Mouse (Mus musculus) cerebellum, adult (tissue): ENCODE results near the gene Dusp16.

Source experiments
- ATAC-seq: cut with Nextera tagmentation; 2 replicates; pipeline ENCODE4 v1.9.2; 2017; ENCODE audit warnings: mild to moderate bottlenecking, moderate library complexity, mixed read lengths; ENCODE audit not compliant: insufficient number of reproducible peaks, low FRiP score, low TSS enrichment

The Dusp16 gene

GRCm38 (mm10) chr6:134792141-134793045 lies at the start of gene Dusp16:
TSS of gene Dusp16 (minus strand) at chr6:134792625.
- ATAC-seq = peak; percentile 67

GRCm38 (mm10) chr6:134840346-134840745 lies 47.9 kb upstream of the Dusp16 start:
- no peak for ATAC-seq

DNA sequence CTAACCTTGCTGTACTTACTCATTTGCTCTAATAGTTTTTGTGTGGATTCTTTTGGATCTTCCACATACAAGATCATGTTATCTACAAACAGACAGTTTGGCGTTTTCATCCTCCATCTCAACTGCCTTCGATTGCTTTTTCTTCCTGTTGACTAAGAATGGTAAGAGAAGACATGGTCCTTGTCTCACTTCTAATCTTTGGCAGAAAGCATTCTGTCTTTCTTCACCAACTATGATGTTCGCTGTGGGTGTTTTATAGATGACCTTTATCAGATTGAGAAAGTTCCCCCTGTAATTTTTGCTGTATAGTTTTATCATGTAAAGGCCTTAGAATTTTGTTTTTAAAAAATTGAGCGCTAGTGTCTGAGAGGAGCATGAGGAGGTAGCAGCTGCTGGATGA lies 45.7 kb upstream of the Dusp16 start:
- ATAC-seq = no peak

DNA sequence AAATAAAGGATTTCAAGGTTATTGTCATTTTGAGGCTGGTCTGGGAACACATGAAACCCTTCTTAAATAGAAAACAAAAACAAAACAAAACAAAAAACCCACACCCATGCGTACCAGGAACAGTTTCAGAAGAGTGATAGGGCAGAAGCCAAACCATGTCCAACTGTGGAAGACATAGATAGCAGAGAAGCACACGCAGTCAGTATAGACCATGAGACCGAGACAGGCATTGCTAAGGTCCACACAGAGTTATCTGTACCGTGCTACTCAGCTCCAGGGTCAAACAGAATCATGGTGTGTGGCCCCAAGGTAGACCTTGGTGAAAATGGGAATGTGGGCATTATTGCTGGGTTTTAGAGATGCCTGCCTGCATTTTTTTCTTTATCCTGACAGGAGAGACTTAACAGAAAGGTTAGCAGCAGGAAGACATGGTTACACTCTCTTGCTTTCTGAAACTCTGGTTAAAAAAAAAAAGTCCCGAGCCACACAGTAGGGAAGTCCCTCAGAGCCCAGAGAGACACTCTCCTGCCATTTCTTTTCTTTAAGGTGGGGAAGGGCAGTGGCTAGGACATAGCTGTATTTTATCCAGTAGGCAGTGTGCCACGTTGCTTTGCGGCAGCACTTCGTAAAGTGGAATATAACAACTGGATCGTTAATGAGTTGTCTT lies 42.3 kb upstream of the Dusp16 start:
- no peak for ATAC-seq

DNA sequence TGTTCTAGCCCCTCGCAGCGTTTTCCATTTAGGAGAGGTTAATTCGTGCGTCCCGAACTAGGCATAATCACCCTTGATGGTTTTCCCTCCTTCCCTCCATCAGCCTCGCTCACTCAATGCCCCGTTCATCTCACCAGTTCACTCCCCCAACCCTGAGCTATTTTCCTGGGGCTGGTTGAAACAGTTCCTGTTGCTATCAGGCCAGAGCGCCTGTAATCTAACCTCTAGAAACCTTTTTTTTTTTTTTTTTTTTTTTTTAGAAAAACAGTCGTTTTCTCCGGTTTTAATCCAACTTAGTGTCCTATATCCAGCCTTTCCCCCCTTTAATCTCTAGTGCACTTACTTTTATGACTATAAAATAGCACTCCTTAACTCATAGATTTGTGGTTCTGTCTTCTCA lies 38.4 kb upstream of the Dusp16 start:
- no peak for ATAC-seq

DNA sequence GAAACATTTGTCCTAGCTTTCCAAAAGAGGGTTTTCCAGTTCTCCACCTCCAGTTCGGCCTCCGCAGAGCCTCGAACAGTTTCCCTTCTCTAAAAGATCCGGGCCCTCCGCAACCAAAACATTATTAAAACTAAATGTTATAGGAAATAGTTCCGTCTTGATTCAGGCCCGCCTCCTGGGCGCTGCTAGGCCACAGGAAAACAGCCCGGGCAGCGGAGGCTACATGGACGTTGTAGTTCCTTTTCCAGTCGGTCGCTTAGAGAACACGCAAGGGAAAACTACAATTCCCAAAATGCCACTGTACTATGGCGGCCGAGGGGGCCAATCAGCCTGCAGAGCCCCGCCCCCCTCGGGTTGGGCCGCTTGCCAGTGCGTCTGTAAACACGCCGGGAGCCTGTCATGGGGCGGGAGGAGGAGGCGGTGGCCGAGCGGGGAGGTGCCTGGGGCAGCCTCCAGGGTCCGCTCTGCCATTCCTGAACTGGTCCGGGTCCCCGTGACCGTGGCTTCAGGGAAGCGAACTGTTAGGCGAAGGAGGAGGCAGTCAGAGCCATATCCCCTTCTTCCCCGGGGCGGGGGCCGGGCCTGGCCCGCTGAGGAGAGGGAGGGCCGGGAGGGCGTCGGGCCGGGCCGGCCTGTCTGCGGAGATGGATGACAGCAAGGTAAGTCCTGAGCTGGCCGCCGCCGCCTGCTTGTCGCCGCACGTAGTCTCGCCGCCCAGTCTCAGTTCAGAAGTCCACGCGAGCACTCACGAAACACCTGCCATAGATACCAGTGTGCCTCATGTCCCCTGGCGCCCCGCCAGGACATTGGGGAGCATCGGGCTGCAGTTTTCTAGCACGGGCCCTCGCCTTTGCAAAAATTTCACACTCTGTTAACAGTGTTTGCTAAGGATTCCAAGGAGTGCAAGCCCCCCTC lies 37.6 kb upstream of the Dusp16 start, which contains the start of gene Crebl2:
TSS of gene Crebl2 (plus strand) at position 369 of the 915 bp plus-strand sequence.
- ATAC-seq = peak; percentile 94

DNA sequence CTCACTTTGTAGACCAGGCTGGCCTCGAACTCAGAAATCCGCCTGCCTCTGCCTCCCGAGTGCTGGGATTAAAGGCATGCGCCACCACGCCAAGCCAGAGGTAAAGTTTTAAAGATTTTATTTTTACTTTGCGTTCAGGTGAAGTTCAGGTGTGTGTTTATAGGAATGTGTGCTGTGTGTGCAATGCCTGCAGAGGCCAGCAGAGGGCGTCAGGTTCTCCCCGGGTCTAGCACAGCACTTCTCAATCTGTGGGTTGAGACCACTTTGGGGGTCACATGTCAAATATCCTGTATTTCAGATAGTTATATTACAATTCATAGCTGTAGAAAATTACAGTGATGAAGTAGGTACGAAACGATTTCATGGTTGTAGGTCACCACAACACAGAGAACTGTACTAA lies 30.4 kb upstream of the Dusp16 start:
- ATAC-seq = no peak

DNA sequence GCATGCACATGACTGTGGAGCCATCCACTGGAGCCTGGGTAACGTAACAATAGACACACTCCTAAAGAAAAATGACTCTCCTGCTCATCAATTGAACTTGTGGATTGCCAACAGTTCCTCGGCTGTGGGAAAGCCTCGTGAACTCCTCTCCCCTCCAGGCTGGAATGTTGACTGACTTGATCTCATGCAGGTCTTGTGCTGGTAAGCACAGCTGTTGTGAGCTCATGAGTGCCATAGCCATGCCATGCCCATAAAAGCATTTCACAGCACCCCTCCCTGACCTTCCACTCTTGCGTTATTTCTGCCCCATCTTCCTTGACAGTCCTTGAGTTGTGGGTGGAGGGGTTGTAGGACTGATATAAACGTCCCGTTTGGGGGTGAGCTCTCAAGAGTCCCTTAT lies 28.0 kb upstream of the Dusp16 start:
- ATAC-seq = no peak

DNA sequence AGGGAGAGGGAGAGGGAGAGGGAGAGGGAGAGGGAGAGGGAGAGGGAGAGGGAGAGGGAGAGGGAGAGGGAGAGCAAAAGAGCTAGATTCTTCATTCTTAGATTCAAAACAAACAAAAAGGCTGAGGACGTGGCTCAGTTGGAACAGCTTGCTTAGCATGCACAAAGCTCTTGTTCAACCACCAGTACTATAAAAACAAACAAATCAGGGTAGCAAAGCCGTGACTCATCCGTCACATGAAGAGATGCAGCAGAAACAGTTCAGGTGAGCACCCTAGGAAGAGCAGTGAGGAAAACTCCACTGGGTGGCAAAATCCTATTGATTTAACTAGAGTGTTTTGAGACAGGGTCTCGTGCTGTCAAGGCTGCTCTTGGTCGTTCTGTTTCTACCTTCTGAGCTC lies 27.3 kb upstream of the Dusp16 start:
- ATAC-seq = no peak

GRCm38 (mm10) chr6:134817051-134817928 lies 24.9 kb upstream of the Dusp16 start:
- ATAC-seq = no peak

GRCm38 (mm10) chr6:134813066-134813465 lies 20.6 kb upstream of the Dusp16 start:
- ATAC-seq = no peak

GRCm38 (mm10) chr6:134807794-134808193 lies 15.4 kb upstream of the Dusp16 start:
- ATAC-seq = no peak

DNA sequence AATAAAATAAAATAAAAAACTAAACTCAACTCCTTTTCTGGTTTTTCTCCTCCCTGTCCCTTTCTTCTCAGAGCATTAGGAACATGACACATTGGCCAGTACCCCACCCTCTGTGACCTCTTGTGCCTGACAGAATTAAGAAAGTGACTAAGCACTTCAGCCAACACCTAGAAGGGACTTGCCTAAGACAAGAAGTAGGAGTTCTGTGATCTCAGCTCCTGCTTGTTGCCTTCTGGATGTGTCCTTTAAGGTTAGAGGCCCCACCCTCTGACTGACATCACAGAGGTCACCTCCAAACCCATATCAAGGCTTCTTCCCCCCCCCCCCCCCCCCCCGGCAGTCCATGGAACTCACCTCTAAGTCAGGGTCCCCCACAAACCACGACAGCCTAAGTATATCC lies 14.7 kb upstream of the Dusp16 start:
- ATAC-seq = no peak

DNA sequence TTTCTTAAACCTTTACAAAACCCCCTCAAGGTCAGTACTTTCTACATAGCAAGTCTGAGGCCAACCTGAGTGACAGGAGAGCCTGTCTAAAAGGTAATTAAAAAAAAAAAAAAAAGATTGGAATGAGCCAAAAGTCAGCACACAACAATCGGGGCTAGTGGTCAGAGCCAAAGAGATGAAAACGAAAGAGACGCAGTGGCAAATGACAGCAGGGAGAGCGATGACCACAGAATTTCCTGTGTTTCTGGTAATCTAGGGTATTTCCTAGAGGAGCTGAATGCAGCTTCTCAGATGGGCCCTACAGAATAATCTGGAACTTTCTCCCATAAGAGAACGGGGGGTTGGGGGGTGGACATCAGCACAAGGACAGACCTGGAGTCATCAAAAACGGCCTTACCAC lies 13.7 kb upstream of the Dusp16 start:
- no peak for ATAC-seq

GRCm38 (mm10) chr6:134804736-134805277 lies 12.4 kb upstream of the Dusp16 start:
- no peak for ATAC-seq

DNA sequence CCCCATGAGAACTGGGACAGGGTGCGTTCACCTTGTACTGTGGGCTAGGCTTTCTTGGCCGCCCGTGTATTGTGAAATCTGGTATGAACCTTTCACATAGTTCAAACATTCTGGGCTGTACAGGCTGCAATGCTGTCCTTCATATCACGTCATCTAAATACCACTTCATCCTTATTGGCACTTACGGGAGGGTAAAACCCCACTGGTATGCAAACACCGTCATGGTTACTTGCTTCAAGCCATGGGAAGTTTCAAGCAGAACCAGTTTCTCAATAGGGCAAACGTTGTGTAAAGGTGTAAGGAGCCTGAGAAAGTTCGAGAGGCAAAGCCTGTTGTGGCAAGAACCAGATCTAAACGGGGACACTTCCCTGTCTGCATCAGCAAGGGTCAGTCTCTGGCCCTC lies 10.2 kb upstream of the Dusp16 start:
- no peak for ATAC-seq

- no peak for ATAC-seq
Observed at GRCm38 (mm10) chr6:134801483-134801882, 9.1 kb upstream of the Dusp16 start.

DNA sequence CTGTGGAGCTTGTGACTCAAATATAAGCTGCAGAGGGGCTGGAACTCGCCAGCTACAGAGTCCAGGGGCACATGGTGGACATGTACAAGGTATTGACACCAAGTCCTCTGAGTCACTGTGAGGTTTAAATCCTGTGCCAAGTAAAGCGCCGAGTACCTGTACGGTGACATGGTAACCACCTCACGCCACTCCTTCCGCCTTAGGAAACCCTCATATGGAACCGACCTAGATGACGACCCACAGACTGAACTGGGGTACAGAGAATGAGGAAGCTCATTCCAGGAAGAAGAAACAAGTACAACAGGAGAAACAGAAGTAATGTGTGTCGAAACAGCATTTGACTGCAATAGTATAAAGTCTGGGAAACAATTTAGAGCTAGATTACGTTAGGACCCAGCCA lies 3.9 kb upstream of the Dusp16 start:
- ATAC-seq = no peak

DNA sequence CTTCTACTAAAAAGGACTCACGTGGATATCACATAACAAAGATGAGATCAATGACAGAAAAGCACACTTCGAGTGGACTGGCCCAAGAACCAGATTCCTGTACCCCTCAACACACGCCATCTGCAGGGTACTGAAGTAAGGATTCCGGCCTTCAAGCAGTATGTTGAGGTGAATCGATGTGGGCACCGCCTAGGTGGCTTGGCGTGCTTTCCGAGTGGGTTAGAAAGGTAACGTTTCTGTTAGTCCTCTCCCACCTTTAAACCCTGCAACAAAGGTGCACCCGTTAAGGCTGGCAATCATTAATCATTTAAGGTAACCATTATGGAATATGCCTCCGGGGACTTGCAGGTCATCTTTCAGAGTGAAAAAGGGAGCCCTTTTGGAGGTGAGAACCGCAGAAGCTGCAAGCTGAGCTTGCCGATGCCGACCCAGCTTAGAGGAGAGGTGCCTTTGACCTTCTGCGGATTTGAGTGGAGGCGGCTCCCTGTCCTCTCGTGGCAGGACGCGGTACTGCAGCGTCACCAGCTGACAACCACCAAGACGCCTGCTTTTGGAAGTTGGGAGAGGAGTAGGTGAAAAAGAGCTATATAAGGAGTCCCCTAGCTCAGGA lies 1.6 kb upstream of the Dusp16 start:
- ATAC-seq = peak; percentile 49
